Mouse (Mus musculus) gastrocnemius, adult 18-20 months (tissue): ENCODE measurements around the gene Neurog3. TPM values are rescaled to one million over a fixed set of nuclear protein-coding genes. Genes with fewer than 3 reads are reported as not detected.

Experiments
- DNase-seq: peaks from one replicate; pipeline ENCODE4 v3.0.0; 2021; ENCODE audit warnings: low spot score
- long read RNA-seq, 2 experiments: library from polyadenylated mRNA; stranded (forward); transcript quantifications; one replicate each; pipeline ENCODE4 v2.0.0; 2021
- total RNA-seq, 2 experiments: library from RNA; stranded (reverse); gene quantifications; 2 replicates each; pipeline ENCODE4 v1.2.3; 2021

The Neurog3 gene
- total RNA-seq = not detected
- long read RNA-seq, experiment 1 = 0 reads
- long read RNA-seq, experiment 2 = 0 reads

DNA sequence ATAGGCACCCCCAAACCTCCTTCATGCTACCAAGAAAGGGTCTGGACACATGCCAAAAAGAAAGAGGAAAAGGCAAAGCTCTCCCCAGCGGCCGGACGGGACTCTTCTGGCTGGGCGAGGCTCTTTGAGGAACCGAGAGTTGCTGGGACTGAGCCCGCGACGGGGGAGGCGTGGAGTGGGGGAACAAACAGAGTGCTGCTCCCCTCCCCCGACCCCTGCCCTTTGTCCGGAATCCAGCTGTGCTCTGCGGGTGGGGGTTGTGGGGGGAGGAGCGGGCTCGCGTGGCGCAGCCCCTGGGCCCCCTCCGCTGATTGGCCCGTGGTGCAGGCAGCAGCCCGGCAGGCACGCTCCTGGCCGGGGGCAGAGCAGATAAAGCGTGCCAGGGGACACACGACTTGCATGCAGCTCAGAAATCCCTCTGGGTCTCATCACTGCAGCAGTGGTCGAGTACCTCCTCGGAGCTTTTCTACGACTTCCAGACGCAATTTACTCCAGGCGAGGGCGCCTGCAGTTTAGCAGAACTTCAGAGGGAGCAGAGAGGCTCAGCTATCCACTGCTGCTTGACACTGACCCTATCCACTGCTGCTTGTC lies at the start of gene Neurog3:
Gene Neurog3, plus strand, starts transcription at position 400 of the 591 bp plus-strand sequence.
- no peak for DNase-seq

DNA sequence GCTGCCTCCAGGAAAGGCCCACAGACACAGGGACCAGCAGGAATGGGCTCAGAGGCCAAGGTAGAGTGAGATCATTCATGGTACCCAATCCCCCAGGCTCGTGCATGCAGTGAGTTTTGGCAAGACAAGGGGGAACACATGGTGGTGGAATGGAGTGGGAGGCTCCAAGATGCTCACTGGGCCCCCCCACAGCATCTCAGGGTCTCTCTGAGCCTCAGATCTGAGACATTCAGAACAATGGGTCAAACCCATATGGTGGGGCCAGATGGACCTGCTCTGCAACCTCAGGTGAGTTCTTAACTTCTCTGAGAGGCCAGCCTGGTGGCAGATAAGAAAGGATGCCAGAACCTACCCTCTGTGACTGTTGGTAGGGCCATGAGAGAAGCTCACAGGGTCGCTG lies 46.8 kb upstream of the Neurog3 start:
- no peak for DNase-seq

DNA sequence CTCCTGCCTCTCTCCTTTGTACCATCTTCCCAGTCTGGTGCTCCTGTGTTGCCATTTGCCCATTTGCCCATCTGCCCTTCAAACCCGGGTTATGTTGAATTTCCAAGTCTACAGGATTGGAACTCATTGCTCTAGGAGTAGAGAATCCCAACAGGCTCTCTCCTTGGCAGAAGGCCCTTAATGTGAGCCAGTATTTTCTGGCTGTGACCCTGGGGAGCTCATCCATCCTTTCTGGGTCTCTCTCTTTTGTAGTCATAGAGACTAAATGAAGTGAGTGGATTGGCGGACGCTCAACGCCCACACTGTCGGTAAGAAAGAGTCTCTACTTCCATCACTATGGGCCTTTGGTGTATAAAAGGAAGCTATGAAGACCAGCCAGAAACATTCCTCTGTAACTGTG lies 46.1 kb upstream of the Neurog3 start:
- no peak for DNase-seq

GRCm38 (mm10) chr10:62088411-62088810 lies 44.5 kb upstream of the Neurog3 start:
- no peak for DNase-seq

- no peak for DNase-seq
These were observed 43.8 kb upstream of the Neurog3 start for GRCm38 (mm10) chr10:62089071-62089470.

DNA sequence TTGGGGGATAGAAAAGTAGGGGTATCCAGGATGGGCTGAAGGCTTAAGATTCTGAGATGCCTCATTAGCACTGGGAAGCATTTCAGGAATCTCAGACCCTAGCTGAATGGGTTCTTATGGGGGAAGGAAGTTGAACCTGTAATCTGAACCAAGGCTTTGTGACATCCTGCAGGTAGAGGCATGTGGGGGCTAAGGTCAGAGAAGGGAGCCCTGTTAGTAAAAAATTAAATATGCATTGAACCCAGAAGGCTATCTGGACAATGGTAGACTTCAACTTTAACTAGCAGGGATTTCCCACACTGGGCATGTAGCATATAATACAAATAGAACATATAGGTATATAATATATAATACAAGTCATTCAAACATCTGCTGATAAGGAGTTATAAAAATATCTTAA lies 43.4 kb upstream of the Neurog3 start:
- no peak for DNase-seq

GRCm38 (mm10) chr10:62093903-62094302 lies 39.0 kb upstream of the Neurog3 start:
- DNase-seq = no peak

GRCm38 (mm10) chr10:62094401-62094800 lies 38.5 kb upstream of the Neurog3 start:
- DNase-seq = no peak

DNA sequence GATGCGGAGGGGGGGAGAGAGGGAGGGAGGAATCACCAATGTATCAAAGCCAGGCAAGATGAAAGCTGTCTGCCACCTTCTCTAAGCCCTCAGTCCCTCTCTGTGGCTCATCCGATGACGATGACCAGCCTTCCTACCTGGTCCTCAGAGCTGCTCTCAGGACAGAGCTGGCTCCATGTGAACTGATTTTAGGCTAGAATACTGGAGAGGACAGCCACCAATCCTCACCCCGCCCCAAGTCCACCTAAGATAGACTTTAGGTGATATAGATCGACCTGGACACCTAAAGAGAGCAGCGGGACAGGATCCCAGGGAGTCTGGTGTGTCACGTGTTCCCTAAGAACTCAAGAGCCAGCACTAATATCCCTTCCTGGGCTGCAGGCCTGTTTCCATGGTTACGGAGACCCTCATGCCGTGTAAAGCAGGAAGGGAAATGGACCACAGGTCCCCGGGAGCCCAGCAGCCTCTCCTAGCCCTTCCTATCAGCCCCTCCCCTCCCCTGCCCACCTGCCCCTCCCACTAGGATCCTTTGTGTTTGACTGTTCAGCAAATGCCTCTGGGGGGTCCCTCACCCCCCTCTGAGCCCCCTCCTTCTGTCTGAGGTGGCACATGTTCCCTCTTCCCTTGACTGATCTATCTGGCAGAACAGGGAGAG lies 33.0 kb upstream of the Neurog3 start:
- no peak for DNase-seq

- DNase-seq = peak; percentile 64
These were observed 31.1 kb upstream of the Neurog3 start for GRCm38 (mm10) chr10:62101504-62102439.

DNA sequence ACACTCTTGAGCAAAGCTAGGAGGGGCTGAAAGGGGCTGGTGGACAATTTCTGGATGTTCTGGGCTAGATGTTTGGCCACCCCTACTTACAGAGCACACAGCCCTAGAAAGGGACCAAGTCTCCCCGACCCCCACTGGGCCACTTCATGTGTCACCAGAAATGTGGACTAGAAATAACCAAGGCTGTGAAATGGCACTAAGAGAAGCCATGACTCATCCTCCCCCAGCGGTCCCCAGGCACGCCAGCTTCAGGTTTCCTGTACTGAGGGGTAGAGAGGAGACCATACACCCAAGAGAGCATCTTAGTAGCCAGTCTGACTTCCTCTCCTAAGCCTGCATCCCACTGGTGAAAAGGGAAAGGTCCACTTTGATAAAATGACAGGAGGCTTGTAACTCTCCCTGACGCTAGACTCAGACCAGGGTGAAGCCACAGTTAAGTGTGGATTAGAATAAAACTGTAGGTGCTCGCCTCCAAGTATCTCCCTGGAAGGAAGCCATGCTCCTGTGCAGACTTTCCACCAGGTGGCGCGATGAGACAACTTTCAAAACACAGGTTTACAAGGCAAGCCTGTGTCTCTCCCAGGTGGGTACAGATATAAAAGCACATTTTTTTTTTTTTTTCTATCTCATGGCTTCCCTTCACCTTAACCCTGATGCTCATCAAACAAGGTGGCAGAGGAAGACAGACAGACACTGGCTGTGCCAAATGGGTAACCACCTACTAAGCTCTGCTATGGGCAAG lies 27.9 kb upstream of the Neurog3 start:
- peak; percentile 54 for DNase-seq

GRCm38 (mm10) chr10:62107048-62107447 lies 25.8 kb upstream of the Neurog3 start:
- no peak for DNase-seq

DNA sequence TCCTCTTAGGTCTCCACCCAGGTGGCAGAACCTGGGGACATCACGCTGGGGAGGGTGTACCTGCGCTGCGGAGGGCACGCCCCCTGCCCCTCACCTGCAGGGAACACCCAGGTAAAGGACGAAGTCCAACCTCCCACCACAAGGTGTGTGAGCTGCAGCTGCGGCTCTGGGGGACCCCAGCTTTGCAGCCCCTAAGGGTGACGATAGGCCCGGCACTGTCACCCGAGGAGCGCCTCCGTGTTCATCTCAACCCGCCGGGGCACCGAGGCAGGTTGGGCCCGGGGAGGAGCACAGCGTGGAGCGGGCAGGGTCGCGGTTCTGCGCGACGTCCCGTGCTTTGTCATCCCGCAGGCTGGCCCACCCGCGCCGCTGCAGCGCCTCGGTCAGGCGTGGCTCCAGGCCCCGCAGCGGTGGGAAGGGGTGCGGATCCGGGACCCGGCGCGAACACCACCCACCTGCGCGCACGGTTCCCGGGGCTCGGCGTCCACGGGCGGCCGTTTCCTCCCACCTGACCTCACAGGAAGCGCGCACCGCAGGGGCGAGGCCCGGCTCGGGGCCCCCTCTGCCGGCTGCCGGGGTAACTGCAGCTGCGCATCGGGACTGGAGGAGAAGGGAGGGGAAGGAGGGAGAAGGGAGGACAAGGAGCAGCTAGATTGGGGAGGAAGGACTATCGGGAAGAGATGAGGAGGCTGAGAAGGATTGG lies 22.2 kb upstream of the Neurog3 start:
- DNase-seq = peak; percentile 81

GRCm38 (mm10) chr10:62111207-62111576 lies 21.7 kb upstream of the Neurog3 start:
- no peak for DNase-seq

DNA sequence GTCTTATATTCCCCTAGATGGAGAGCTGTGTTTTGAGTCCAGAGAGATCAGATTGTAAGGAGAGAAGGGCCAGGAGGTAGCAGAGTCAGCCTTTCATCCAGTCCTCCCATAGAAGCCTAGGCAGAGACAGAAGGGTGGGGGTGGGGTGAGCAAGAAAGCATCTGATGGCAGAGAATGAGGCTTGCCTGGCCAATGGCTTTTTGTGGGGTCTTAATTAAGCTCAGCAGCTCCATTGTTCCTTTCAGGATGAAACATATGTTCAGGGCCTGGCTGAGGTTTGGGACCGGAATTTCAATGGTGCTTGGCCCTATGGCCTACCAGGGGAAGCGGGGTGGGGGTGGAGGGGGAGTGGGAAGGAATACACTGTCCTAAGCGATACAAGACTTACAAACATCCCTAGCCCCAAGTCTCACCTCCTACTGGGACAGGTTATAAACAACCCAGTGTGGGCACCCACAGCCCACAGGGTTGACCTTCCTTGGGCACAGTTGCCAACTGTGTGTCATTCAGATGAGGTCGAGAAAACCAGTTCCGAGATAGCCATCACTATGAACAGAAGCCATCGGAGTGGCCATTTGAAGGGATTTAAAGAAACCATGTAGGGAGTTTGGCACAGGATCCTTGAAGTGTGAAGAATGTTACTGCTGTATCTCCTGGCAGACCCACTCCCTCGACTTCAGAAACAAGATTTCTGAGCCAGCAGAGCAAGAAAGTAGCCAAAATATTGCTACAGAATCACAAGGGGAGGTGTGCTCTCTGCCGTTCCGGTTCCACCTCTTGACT lies 18.8 kb upstream of the Neurog3 start:
- no peak for DNase-seq

DNA sequence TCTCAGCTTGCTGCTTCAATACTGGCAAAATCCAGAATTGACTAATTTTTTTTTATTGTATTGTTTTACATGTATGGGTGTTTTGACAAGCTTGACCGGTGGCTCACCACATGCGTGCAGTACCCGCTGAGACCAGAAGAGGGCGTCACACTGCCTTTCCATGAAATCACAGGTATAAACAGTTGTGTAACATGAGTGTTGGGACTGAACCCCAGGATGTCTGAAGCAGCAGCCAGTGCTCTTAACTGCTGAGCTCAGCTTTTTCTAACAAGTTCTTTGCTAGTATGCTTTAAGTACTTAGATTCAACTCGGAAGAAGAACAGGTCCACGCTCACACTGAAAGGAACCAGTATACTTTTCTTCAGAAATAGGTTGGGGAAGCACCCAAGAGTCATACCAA lies 5.8 kb upstream of the Neurog3 start:
- no peak for DNase-seq

GRCm38 (mm10) chr10:62127711-62128231 lies 5.1 kb upstream of the Neurog3 start:
- DNase-seq = peak; percentile 5

- no peak for DNase-seq
These were observed 4.5 kb upstream of the Neurog3 start for GRCm38 (mm10) chr10:62128316-62128951.

- no peak for DNase-seq
These were observed 3.0 kb downstream of the Neurog3 start for GRCm38 (mm10) chr10:62135696-62136470.
